Mouse (Mus musculus): ENCODE measurements around the gene Cpm.

DNA sequence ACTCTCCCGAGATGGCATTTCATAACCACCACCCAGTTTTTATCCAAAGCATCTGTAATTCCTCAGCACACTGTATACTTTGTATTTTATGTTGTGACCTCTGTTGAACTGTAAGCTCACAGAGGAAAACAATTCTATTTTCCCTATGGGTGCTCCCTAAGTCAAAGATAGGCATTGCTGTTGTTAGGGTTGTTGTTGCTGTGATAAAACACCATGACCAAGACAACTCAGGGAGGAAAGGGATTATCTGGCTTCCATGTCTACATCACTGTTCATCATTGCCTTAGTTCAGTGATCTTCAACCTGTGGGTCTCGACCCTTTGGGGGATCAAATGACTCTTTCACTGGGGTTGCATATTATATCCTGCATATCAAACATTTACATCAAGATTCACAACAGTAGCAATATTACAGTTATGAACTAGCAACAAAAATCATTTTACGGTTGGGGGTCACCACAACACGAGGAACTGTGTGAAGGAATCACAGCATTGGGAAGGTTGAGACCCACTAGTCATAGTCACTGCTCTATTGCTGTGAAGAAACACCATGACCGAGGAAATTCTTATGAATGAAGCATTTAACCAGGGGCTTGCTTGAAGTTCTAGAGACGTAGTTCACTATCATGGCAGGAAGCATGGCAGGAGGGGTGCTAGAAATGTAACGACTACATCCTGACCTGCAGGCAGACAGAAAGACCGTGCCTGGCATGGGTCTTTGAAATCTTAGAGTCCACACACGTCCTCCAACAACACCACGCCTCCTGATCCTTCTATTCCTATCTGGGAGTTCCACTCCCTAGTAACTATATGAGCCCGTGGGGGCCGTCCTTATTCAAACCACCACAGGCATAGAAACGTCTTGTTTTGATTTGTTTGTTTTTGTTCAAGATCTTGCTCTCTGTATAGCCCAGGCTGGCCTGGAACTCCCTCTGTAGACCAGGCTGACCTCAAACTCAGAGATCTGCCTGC is 38.7 kb upstream of the Cpm start:
- TF ChIP-seq CHD2 (IDR thresholded peaks at IDR 0.05; ENCODE audit: low read depth, low read length) (no peak), ZC3H11A (IDR thresholded peaks at IDR 0.05; ENCODE audit: borderline replicate concordance, low read depth, low read length) (no peak), ZNF384 (IDR thresholded peaks at IDR 0.05; ENCODE audit: low read depth, low read length) (no peak)
